Mouse (Mus musculus) lung, embryonic 15.5 days (tissue): ENCODE measurements around the gene Bhlhe23. TPM values are rescaled to one million over a fixed set of nuclear protein-coding genes. Genes with fewer than 3 reads are reported as not detected.

Source experiments
- ATAC-seq: fragments of 200-750 bp; cut with Nextera tagmentation; 2 replicates; pipeline ENCODE4 v1.8.0; 2017; ENCODE audit warnings: moderate number of reproducible peaks, borderline replicate concordance; ENCODE audit not compliant: low FRiP score, low TSS enrichment; ENCODE audit errors: extremely low read depth
- H3K27ac ChIP-seq: fragments of 300-500 bp; sonication (generic); 2 replicates; pipeline ENCODE4 v1.5.1; 2015; ENCODE audit warnings: moderate library complexity, mild to moderate bottlenecking, inconsistent platforms
- H3K27me3 ChIP-seq: fragments of 300-500 bp; sonication (generic); 2 replicates; pipeline ENCODE4 v1.6.1; 2015; ENCODE audit warnings: inconsistent platforms
- H3K36me3 ChIP-seq: fragments of 300-500 bp; sonication (generic); 2 replicates; pipeline ENCODE4 v1.6.1; 2015; ENCODE audit warnings: inconsistent platforms
- H3K4me1 ChIP-seq: fragments of 300-500 bp; sonication (generic); 2 replicates; pipeline ENCODE4 v1.6.1; 2015; ENCODE audit warnings: inconsistent platforms
- H3K4me2 ChIP-seq: fragments of 300-500 bp; sonication (generic); 2 replicates; pipeline ENCODE4 v1.6.1; 2015; ENCODE audit warnings: inconsistent platforms, mild to moderate bottlenecking, moderate library complexity
- H3K4me3 ChIP-seq: fragments of 300-500 bp; sonication (generic); 2 replicates; pipeline ENCODE4 v1.5.1; 2015; ENCODE audit warnings: mild to moderate bottlenecking, inconsistent platforms
- H3K9ac ChIP-seq: fragments of 300-500 bp; sonication (generic); 2 replicates; pipeline ENCODE4 v1.6.1; 2015; ENCODE audit warnings: inconsistent platforms
- H3K9me3 ChIP-seq: fragments of 300-500 bp; sonication (generic); 2 replicates; pipeline ENCODE4 v1.6.1; 2016; ENCODE audit warnings: inconsistent platforms
- WGBS: fragments of 180-500 bp; shearing (Covaris S2); methylation state at CpG from one replicate; pipeline ENCODE4 v1.1.7; 2015; 5-methylcytosine and 5-hydroxymethylcytosine counted together
- polyA plus RNA-seq: library from polyadenylated mRNA; unstranded; fragments of >200 nt; fragmentation: Nextera tagmentation; extraction: Ambion mirVana; gene quantifications from 2 replicates; pipeline ENCODE4 v1.2.1, GENCODE M21; 2015

Gene Bhlhe23
- polyA plus RNA-seq, result not detected in 2 replicates

DNA sequence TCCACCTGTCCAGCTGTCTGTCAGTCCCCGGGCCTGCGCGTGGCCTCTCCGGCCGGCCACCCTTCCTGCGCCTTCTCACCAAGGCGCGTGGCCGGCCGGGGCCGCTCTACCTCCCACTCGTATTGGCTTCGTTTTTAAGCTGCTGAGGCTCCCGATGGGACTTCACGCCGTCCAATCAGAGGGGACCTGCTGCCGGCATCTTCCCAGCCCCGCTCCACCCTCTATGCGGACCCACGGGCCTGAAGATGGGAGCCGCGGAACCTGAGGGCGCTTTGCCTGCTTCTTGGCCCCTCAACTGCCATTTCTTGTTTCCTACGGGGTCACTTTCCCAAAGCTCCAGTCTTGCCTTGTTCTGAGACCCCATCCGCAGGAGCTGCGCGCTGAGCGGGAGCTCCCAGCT is at the start of gene Bhlhe23:
Gene Bhlhe23 (minus strand): TSS at position 108 of the 400 bp plus-strand sequence.
- no peak within 1 kb of the TSS for H3K27ac ChIP-seq
- H3K36me3 ChIP-seq, result no peaks in the 10 kb centered on the region
- WGBS, result 2% methylated on average over 28 of the region's 28 CpGs
- ATAC-seq, result no peak
- no peaks in the 10 kb centered on the region for H3K9me3 ChIP-seq
- no peaks in the 10 kb centered on the region for H3K4me1 ChIP-seq
- H3K4me3 ChIP-seq, result peak within 1 kb of the TSS; percentile 10; the same call in 1 of the 2 replicates
- no peak within 1 kb of the TSS for H3K9ac ChIP-seq
- H3K4me2 ChIP-seq, result peak within 1 kb of the TSS; percentile 35
- peaks cover 84% of the 10 kb centered on the region for H3K27me3 ChIP-seq

- Histone ChIP-seq H3K27me3 (0 out of 2 replicates have a peak, but pooled peaks cover 2% of the 10 kb centered on the region), H3K36me3 (no peaks in the 10 kb centered on the region), H3K4me1 (no peaks in the 10 kb centered on the region), H3K9ac (no peak overlapping the region), H3K9me3 (no peaks in the 10 kb centered on the region), H3K27ac (no peak overlapping the region), H3K4me3 (no peak overlapping the region), H3K4me2 (no peak overlapping the region)
- no peak for ATAC-seq
- WGBS, result 49% methylated on average over 11 of the region's 11 CpGs
Measured at GRCm38 (mm10) chr2:180825147-180825941, 48.6 kb upstream of the Bhlhe23 start.

DNA sequence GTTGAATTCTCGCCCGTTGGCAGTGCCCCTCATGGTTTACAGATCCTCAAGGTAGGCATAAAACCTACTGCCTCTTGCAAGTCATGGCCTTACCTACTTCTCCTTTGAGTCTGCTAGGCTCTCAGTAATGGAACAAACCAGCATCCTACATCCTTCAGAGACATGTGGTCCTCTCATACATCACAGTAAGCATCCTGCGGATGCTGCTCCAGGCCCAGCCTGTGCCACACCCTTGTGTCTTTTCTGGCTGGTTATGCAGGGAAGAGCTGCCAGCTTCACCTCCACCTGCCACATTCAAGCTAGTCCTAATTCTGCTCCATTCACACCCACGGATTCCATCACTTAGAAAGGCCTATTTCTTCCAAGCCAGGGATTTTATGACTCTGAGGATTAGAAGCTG is 48.0 kb upstream of the Bhlhe23 start:
- Histone ChIP-seq H3K9me3 (no peaks in the 10 kb centered on the region), H3K27me3 (0 out of 2 replicates have a peak, but pooled peaks cover 2% of the 10 kb centered on the region), H3K36me3 (no peaks in the 10 kb centered on the region), H3K9ac (no peak overlapping the region), H3K4me3 (no peak overlapping the region), H3K27ac (no peak overlapping the region), H3K4me1 (no peaks in the 10 kb centered on the region), H3K4me2 (no peak overlapping the region)
- ATAC-seq, result no peak
- 71% methylated on average over 4 of the region's 4 CpGs for WGBS

- 44% methylated on average over 4 of the region's 4 CpGs for WGBS
- H3K4me3 ChIP-seq, result no peak overlapping the region
- H3K27ac ChIP-seq, result no peak overlapping the region
- H3K4me2 ChIP-seq, result no peak overlapping the region
- H3K27me3 ChIP-seq, result 0 out of 2 replicates have a peak, but pooled peaks cover 2% of the 10 kb centered on the region
- H3K36me3 ChIP-seq, result no peaks in the 10 kb centered on the region
- no peaks in the 10 kb centered on the region for H3K9me3 ChIP-seq
- no peak overlapping the region for H3K9ac ChIP-seq
- no peak for ATAC-seq
- no peaks in the 10 kb centered on the region for H3K4me1 ChIP-seq
Measured at GRCm38 (mm10) chr2:180824061-180824460, 47.4 kb upstream of the Bhlhe23 start.

DNA sequence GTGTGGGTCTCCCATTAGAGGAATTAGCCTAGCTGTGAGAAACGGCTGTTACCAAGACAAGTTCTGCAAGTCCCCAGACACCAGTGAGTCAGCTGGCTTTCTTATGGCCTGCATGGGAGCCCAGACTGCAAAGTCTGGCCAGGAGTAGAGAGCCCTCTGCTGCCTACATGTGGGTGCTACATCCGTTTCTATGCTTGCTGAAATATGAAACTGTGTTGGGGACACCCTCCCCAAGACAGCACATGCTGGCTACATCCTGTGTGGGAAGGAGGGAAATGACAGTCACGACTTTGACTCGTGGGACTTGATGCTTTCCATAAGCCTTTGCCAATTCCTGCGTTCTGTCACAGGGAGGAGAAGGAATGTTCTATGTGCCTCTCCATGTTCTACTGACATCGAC is 45.8 kb upstream of the Bhlhe23 start:
- ATAC-seq, result no peak
- Histone ChIP-seq H3K9me3 (no peaks in the 10 kb centered on the region), H3K27ac (no peak overlapping the region), H3K9ac (no peak overlapping the region), H3K4me1 (no peaks in the 10 kb centered on the region), H3K4me2 (no peak overlapping the region), H3K36me3 (no peaks in the 10 kb centered on the region), H3K4me3 (no peak overlapping the region), H3K27me3 (0 out of 2 replicates have a peak, but pooled peaks cover 2% of the 10 kb centered on the region)
- WGBS, result 21% methylated on average over 6 of the region's 6 CpGs

DNA sequence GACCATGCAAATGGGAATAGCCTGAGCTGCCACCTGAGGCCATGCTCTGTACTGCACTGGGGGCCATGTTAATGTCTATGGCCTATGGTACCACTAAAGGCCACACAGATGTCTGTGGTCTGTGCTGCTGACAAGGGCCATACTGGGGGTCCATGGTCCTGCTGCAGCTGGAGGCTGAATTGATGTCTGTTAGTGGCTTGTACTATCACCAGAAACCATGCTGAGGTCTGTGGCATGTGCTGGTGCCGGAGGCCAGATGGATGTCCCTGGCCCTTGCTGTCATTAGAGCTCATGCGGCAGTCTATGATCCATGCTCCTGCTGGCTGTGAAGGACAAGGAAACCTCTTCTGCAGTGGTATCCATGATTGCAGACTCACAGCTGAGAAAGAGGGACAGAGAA is 42.8 kb upstream of the Bhlhe23 start:
- WGBS, result 87% methylated on average over 2 of the region's 2 CpGs

DNA sequence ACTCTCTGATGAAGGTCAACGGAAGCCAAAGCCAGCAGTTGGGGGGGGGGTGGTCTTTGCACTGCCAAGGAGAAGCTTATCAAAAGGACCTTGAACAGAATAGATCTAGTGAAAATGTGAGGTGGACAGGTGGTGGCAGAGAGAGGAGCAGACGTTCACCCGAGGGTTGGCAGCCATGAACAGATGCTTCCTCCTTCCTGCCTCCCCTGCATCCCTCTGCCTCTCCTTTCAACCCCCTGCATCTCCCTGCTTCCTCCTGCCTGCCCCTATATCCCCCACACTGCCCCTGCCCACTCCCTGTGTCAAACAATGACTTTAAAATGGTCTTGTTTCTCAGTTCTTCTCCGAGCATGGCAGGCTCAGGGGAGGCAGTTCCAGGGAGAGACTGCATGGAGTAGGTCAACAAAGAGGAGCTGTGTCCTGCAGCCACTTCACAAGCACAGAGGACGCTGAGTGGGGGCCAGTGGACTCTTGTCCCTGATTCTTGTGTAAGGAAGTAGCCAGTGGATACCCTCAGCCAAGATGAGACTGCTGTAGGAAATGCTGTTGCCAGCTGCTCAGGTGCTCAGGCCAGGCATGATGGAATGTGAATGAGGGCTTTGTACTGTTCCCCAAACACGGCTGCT is 39.9 kb upstream of the Bhlhe23 start:
- H3K9ac ChIP-seq, result no peak overlapping the region
- H3K27me3 ChIP-seq, result no peaks in the 10 kb centered on the region
- H3K36me3 ChIP-seq, result no peaks in the 10 kb centered on the region
- no peak for ATAC-seq
- H3K4me3 ChIP-seq, result no peak overlapping the region
- H3K27ac ChIP-seq, result no peak overlapping the region
- no peak overlapping the region for H3K4me2 ChIP-seq
- WGBS, result 58% methylated on average over 6 of the region's 6 CpGs
- H3K9me3 ChIP-seq, result no peaks in the 10 kb centered on the region
- H3K4me1 ChIP-seq, result no peaks in the 10 kb centered on the region

More for the DNA sequence above, 42.8 kb upstream of the Bhlhe23 start:
- Histone ChIP-seq H3K4me3 (no peak overlapping the region), H3K27ac (no peak overlapping the region), H3K27me3 (no peaks in the 10 kb centered on the region), H3K9ac (no peak overlapping the region), H3K4me1 (no peaks in the 10 kb centered on the region), H3K36me3 (no peaks in the 10 kb centered on the region), H3K9me3 (no peaks in the 10 kb centered on the region), H3K4me2 (no peak overlapping the region)
- no peak for ATAC-seq

DNA sequence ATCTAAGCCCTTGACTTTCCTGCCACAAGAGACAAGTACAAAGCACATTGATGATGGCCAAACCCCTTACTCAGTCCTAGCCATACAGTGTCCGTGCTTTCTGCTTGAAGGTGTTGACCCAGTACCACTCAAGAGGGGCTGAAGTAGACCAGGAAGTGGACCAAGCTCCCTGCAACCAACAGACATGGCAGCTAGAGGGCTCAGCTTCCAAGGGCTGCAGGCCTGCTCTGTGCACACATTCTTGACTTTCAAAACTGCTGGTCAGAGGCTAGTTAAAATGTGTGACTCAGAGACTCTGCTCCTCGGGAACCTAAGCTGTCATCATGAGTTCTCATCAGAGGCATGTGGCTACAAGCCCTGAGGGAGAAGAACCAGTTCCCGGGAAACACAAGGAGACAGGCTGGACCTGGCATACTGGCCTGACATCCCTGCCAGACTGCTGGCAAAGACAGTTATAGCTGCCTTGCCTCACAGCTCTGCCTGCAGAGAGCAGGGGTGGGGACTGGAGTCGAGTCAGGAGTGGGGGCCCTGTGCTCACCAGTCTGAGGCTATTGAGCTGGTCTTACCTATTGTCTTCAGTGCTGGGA is 37.4 kb upstream of the Bhlhe23 start:
- H3K27me3 ChIP-seq, result no peaks in the 10 kb centered on the region
- H3K27ac ChIP-seq, result no peak overlapping the region
- WGBS, result 57% methylated on average over 4 of the region's 4 CpGs
- no peak overlapping the region for H3K9ac ChIP-seq
- H3K9me3 ChIP-seq, result no peaks in the 10 kb centered on the region
- H3K4me2 ChIP-seq, result no peak overlapping the region
- ATAC-seq, result no peak
- no peak overlapping the region for H3K4me3 ChIP-seq
- no peaks in the 10 kb centered on the region for H3K36me3 ChIP-seq
- no peaks in the 10 kb centered on the region for H3K4me1 ChIP-seq

- H3K4me3 ChIP-seq, result no peak overlapping the region
- H3K9me3 ChIP-seq, result no peaks in the 10 kb centered on the region
- H3K4me1 ChIP-seq, result no peaks in the 10 kb centered on the region
- no peak overlapping the region for H3K9ac ChIP-seq
- H3K27me3 ChIP-seq, result no peaks in the 10 kb centered on the region
- no peak for ATAC-seq
- no peaks in the 10 kb centered on the region for H3K36me3 ChIP-seq
- no peak overlapping the region for H3K4me2 ChIP-seq
- no peak overlapping the region for H3K27ac ChIP-seq
- WGBS, result 44% methylated on average over 2 of the region's 2 CpGs
Measured at GRCm38 (mm10) chr2:180811002-180811401, 34.3 kb upstream of the Bhlhe23 start.

GRCm38 (mm10) chr2:180809510-180809909 is 32.8 kb upstream of the Bhlhe23 start:
- Histone ChIP-seq H3K4me2 (no peak overlapping the region), H3K9me3 (no peaks in the 10 kb centered on the region), H3K27me3 (no peaks in the 10 kb centered on the region), H3K27ac (no peak overlapping the region), H3K4me1 (no peaks in the 10 kb centered on the region), H3K36me3 (no peaks in the 10 kb centered on the region), H3K4me3 (no peak overlapping the region), H3K9ac (no peak overlapping the region)
- 69% methylated on average over 10 of the region's 10 CpGs for WGBS
- ATAC-seq, result no peak

DNA sequence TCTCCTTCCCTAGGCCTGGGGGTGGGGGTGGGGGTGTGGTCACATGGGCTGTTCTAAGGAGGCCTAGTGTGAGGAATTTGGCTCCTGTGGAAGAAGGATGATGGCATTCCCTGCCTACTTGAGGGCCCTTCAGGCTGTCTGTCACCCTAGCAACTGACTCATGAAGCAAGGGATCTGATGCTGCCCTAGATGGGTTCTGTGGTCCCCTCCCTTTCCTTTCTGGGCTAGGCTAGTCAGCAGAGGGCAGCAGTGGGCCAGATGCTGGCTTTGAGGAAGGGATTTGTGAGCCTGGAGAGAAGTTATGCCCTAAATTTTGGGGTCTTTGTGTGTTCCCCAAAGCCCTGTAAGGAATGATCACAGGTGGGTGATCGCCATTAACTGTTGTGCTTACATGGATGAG is 29.3 kb upstream of the Bhlhe23 start:
- Histone ChIP-seq H3K9me3 (no peaks in the 10 kb centered on the region), H3K36me3 (no peaks in the 10 kb centered on the region), H3K4me2 (no peak overlapping the region), H3K4me1 (no peaks in the 10 kb centered on the region), H3K9ac (no peak overlapping the region), H3K27me3 (no peaks in the 10 kb centered on the region), H3K4me3 (no peak overlapping the region), H3K27ac (no peak overlapping the region)
- ATAC-seq, result no peak
- 50% methylated on average over 1 of the region's 1 CpGs for WGBS

- Histone ChIP-seq H3K9ac (no peak overlapping the region), H3K9me3 (no peaks in the 10 kb centered on the region), H3K36me3 (no peaks in the 10 kb centered on the region), H3K27me3 (no peaks in the 10 kb centered on the region), H3K27ac (no peak overlapping the region), H3K4me1 (no peaks in the 10 kb centered on the region), H3K4me2 (no peak overlapping the region), H3K4me3 (no peak overlapping the region)
- ATAC-seq, result no peak
- WGBS, result 41% methylated on average over 4 of the region's 4 CpGs
Measured at GRCm38 (mm10) chr2:180796008-180796407, 19.3 kb upstream of the Bhlhe23 start.
